Mouse (Mus musculus): ENCODE measurements at regions not wholly inside any gene's neighbourhood (a gene's known extent, or its start where the extent isn't known, plus 50 kb on each side); places are given as distances from the start of the nearest gene placed in this dataset.

DNA sequence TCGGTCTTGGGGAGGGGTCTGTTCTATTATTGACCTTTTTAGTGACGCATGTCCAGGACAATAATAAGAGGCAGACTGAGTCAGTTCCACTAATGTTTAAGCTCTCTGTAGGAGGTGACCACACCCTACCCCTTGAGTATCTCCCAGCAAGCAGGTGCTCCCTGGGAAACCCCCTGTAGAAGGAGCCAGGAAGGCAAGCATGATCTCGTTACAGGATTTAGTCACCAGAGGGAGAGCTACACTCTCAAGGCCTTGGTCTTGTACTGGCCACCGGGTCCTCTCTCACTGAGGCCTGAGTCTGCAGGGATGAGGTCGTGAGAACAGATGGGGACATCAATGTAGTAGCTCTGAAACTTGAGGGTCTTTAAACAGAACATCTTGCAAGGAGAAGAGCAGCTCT, 55.3 kb upstream of the Ccnd2 start:
- no peak for ATAC-seq (ENCODE audit: low FRiP score)
- WGBS: 83% methylated on average over 5 of the region's 5 CpGs

GRCm38 (mm10) chr6:127213355-127213754, 61.4 kb upstream of the Ccnd2 start:
- no peak overlapping the region for H3K9ac ChIP-seq (replicated peaks)
- H3K4me1 ChIP-seq: no peaks in the 10 kb centered on the region
- no peak overlapping the region for H3K4me3 ChIP-seq (replicated peaks)
- no peak overlapping the region for H3K4me2 ChIP-seq
- no peaks in the 10 kb centered on the region for H3K27me3 ChIP-seq (replicated peaks)
- no peaks in the 10 kb centered on the region for H3K36me3 ChIP-seq
- no peak overlapping the region for H3K27ac ChIP-seq (replicated peaks)
- WGBS: 87% methylated on average over 3 of the region's 3 CpGs
- ATAC-seq (ENCODE audit: low FRiP score): no peak
- H3K9me3 ChIP-seq (replicated peaks): no peaks in the 10 kb centered on the region

More for the DNA sequence above, 55.3 kb upstream of the Ccnd2 start:
- Histone ChIP-seq H3K4me2 (no peak overlapping the region), H3K27me3 (replicated peaks) (no peaks in the 10 kb centered on the region), H3K4me3 (replicated peaks) (no peak overlapping the region), H3K36me3 (no peaks in the 10 kb centered on the region), H3K9me3 (replicated peaks) (no peaks in the 10 kb centered on the region), H3K9ac (replicated peaks) (no peak overlapping the region), H3K27ac (replicated peaks) (no peak overlapping the region), H3K4me1 (no peaks in the 10 kb centered on the region)

GRCm38 (mm10) chr6:127215915-127216314, 63.9 kb upstream of the Ccnd2 start:
- Histone ChIP-seq H3K4me3 (replicated peaks) (no peak overlapping the region), H3K9me3 (replicated peaks) (no peaks in the 10 kb centered on the region), H3K27ac (replicated peaks) (no peak overlapping the region), H3K4me2 (no peak overlapping the region), H3K27me3 (replicated peaks) (no peaks in the 10 kb centered on the region), H3K4me1 (peaks cover 6% of the 10 kb centered on the region; the same call in 1 of the 2 replicates), H3K36me3 (no peaks in the 10 kb centered on the region), H3K9ac (replicated peaks) (no peak overlapping the region)
- 74% methylated on average over 4 of the region's 4 CpGs for WGBS
- no peak for ATAC-seq (ENCODE audit: low FRiP score)

DNA sequence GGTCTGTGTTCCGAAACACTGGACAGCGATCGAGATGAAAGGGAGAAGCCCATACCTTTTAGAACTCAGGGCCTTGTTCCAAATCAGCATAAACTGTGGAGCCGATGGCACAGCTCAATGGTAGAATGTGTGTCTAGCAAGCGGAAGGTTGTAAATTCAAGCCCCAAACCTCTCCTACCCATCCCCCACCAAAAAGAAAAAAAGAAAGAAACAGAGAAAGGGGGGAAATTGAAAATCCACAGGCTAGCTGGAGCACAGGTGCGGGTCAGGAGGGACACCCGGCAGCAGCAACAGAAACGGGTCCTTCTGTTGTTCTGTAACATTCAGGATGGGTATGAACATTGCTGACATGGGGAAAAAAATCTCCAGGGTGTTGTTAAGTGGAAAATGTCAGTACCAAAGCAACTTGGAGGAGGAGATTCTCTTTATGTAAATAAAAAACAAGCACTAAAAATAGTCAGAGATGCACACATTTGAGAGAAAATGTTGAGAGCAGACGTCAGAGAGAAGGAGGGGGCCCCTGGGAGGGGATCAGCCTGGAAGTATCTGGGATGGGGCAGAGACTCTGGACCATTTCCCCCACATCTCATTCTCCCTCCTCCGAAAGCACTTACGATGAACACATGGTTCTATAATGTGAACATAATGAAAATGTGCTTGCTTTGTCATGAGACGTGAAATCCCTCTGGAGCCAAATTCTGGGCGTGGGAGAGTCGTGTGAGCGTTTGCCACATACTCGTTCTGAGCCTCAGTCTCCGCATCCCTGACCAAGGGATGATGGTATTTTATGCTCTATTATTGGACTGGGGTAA, 66.8 kb upstream of the Ccnd2 start:
- H3K27ac ChIP-seq (replicated peaks): no peak overlapping the region

GRCm38 (mm10) chr6:127219446-127219802, 67.4 kb upstream of the Ccnd2 start:
- Histone ChIP-seq H3K36me3 (no peaks in the 10 kb centered on the region), H3K9ac (replicated peaks) (no peak overlapping the region), H3K27me3 (replicated peaks) (no peaks in the 10 kb centered on the region), H3K27ac (replicated peaks) (no peak overlapping the region), H3K4me2 (peak overlapping the region; percentile 27), H3K9me3 (replicated peaks) (no peaks in the 10 kb centered on the region), H3K4me1 (peaks cover 6% of the 10 kb centered on the region; the same call in 1 of the 2 replicates), H3K4me3 (replicated peaks) (no peak overlapping the region)
- WGBS: 80% methylated on average over 7 of the region's 7 CpGs
- no peak for ATAC-seq (ENCODE audit: low FRiP score)

More for the DNA sequence above, 66.8 kb upstream of the Ccnd2 start:
- peak overlapping the region; percentile 27 for H3K4me2 ChIP-seq
- H3K4me1 ChIP-seq: peaks cover 6% of the 10 kb centered on the region; the same call in 1 of the 2 replicates
- no peak for ATAC-seq (ENCODE audit: low FRiP score)
- H3K27me3 ChIP-seq (replicated peaks): no peaks in the 10 kb centered on the region
- H3K36me3 ChIP-seq: no peaks in the 10 kb centered on the region
- H3K4me3 ChIP-seq (replicated peaks): no peak overlapping the region
- H3K9me3 ChIP-seq (replicated peaks): no peaks in the 10 kb centered on the region
- no peak overlapping the region for H3K9ac ChIP-seq (replicated peaks)
- 47% methylated on average over 17 of the region's 17 CpGs for WGBS

DNA sequence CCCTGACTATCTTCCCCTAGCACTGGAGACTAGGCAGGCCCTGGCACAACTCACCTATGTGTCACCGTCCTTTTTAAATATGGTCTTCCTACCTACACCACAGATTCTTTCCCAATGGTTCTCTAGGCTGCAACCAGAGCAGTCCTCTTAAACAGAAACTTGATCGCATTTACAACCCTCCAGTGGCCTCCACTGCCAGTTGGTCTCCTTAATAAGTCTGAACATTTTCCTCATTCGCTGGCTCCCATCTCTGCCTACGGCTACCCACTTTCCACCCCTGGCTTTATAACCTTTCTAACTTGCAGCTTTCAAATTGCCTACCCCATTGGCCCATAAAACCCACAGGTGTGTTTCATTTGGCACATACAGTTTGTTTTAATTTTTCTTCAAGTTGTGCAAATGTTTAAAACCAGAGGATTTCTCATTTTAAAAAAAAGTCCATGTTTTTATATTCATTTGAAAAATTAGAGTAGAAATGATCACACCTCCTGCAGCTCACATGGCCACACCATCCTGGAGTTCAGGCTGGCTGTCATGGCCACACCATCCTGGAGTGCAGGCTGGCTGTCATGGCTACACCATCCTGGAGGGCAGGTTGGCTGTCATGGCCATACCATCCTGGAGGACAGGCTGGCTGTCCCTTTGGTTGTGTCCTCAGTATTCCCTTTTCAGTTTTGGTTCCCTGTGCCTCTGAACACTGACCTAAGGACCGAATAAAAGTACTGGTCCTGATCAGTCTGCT, 74.4 kb upstream of the Ccnd2 start:
- no peak for ATAC-seq (ENCODE audit: low FRiP score)
- 63% methylated on average over 5 of the region's 5 CpGs for WGBS
- H3K4me2 ChIP-seq: no peak overlapping the region
- H3K4me1 ChIP-seq: no peaks in the 10 kb centered on the region
- H3K9ac ChIP-seq (replicated peaks): no peak overlapping the region
- H3K9me3 ChIP-seq (replicated peaks): no peaks in the 10 kb centered on the region
- H3K36me3 ChIP-seq: no peaks in the 10 kb centered on the region
- H3K4me3 ChIP-seq (replicated peaks): no peak overlapping the region
- no peaks in the 10 kb centered on the region for H3K27me3 ChIP-seq (replicated peaks)
- H3K27ac ChIP-seq (replicated peaks): no peak overlapping the region

GRCm38 (mm10) chr6:127236510-127237109, 84.6 kb upstream of the Ccnd2 start:
- Histone ChIP-seq H3K4me2 (no peak overlapping the region), H3K4me3 (replicated peaks) (no peak overlapping the region), H3K9me3 (replicated peaks) (no peaks in the 10 kb centered on the region), H3K4me1 (no peaks in the 10 kb centered on the region), H3K27me3 (replicated peaks) (no peaks in the 10 kb centered on the region), H3K27ac (replicated peaks) (no peak overlapping the region), H3K9ac (replicated peaks) (no peak overlapping the region), H3K36me3 (no peaks in the 10 kb centered on the region)
- WGBS: 67% methylated on average over 4 of the region's 4 CpGs
- no peak for ATAC-seq (ENCODE audit: low FRiP score)

- 89% methylated on average over 12 of the region's 12 CpGs for WGBS
- no peak overlapping the region for H3K4me3 ChIP-seq (replicated peaks)
- H3K4me2 ChIP-seq: no peak overlapping the region
- no peaks in the 10 kb centered on the region for H3K9me3 ChIP-seq (replicated peaks)
- H3K27ac ChIP-seq (replicated peaks): no peak overlapping the region
- ATAC-seq (ENCODE audit: low FRiP score): no peak
- no peaks in the 10 kb centered on the region for H3K27me3 ChIP-seq (replicated peaks)
- no peaks in the 10 kb centered on the region for H3K36me3 ChIP-seq
- H3K4me1 ChIP-seq: no peaks in the 10 kb centered on the region
- H3K9ac ChIP-seq (replicated peaks): no peak overlapping the region
Measured at GRCm38 (mm10) chr6:127237168-127237567, 85.2 kb upstream of the Ccnd2 start.

DNA sequence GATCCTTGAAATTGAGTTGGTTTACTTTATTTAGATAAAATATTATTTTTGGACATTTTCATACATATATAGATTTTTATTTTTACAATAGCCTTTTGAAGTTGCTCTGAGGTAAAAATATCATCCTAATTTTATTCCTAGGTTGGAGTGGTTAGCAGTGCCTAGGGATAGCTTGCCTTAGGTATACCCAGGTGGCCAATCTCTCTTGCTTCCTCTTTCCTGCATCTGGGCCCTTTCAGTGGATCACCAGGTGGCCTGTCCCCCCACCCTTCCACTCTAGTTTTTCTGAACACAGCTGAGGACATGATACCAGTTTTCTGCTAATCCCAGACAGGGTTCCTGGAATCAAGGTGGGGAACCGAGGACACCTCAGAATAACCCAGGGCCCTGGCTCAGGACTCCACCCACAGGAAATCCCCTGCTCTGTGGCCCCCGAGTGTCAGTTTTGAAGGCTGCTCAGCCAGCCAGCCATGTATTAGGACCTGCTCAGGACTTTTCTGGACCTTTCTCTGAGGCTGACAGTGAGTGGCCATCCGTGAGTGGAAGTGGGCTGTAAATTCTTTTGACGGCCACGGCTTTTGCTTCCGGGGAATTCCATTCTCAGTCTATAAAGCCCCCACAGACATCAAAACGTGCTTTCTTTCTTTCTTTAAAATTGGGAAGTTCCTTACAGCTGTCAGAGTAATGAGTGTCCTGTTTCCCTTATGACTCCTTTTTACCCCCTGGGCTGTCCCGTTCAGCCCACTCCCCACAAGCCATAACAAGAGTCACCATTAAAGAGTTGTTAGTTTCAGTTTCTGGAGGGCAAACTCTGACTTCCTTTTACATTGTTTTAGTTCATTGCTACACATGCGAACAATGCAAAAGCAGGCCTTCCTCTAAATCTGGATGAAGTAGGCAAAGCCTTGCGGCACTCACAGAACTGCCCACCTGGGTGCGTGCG, 87.8 kb upstream of the Ccnd2 start:
- no peak overlapping the region for H3K4me3 ChIP-seq (replicated peaks)
- H3K36me3 ChIP-seq: no peaks in the 10 kb centered on the region
- no peak overlapping the region for H3K9ac ChIP-seq (replicated peaks)
- no peaks in the 10 kb centered on the region for H3K4me1 ChIP-seq
- H3K4me2 ChIP-seq: no peak overlapping the region
- no peaks in the 10 kb centered on the region for H3K27me3 ChIP-seq (replicated peaks)
- no peak overlapping the region for H3K27ac ChIP-seq (replicated peaks)
- no peak for ATAC-seq (ENCODE audit: low FRiP score)
- WGBS: 51% methylated on average over 12 of the region's 12 CpGs
- H3K9me3 ChIP-seq (replicated peaks): no peaks in the 10 kb centered on the region

DNA sequence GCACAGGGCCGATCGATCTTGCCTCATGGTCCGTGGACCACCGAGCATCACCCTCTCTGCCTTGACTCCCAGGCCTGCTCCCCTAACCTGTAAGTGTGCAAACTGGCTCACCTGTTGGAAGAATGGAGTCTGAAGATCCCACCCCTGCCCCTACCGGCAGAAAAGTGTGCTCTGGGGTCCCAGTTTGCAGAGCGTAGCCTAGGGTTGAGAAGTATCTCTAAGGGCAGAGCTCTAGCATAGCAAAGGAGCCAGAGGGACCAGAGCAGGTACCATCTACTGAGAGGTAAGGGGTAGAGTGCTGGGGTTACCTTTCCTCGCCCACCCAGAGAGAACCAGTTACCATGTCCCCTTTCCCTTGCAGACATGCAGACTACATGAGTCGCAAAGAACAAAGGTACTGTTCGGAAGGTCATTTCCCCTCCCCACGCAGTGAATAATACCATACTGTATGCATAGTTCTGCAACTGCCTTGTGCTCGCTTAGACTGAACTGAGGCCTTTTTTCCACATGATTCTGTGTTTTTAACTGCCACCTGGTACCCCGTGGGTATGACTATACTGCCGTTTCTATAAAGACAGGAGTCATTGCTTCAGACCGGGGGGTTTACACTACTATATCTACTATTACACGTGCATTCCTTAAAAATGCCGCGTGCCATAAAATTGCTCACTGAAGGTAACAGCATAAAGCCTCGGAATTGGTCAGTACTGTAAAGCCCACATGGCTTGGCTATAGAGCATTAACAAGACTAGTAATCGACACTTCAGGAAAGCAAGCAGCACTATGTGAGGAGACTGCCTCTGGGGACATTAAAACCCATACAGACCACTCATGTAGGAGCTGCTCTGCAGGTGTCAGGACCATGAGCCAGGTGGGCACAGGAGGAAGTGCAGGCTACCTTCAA, 88.7 kb upstream of the Ccnd2 start:
- no peak overlapping the region for H3K4me3 ChIP-seq (replicated peaks)
- H3K36me3 ChIP-seq: no peaks in the 10 kb centered on the region
- H3K9me3 ChIP-seq (replicated peaks): no peaks in the 10 kb centered on the region
- no peaks in the 10 kb centered on the region for H3K4me1 ChIP-seq
- no peak overlapping the region for H3K4me2 ChIP-seq
- H3K9ac ChIP-seq (replicated peaks): no peak overlapping the region
- 89% methylated on average over 19 of the region's 19 CpGs for WGBS
- no peak overlapping the region for H3K27ac ChIP-seq (replicated peaks)
- H3K27me3 ChIP-seq (replicated peaks): no peaks in the 10 kb centered on the region
- ATAC-seq (ENCODE audit: low FRiP score): no peak

All from neural tube, embryonic 15.5 days (tissue).